Mouse (Mus musculus) spleen, adult 2 months (tissue): ENCODE data around the gene Arl11. TPM values are rescaled to one million over a fixed set of nuclear protein-coding genes. Genes with fewer than 3 reads are reported as not detected.

Experiments used
- DNase-seq, 2 experiments: peaks; one replicate each; pipeline versions ENCODE4 v3.0.0 to v3.0.0-alpha.2; 2012 to 2021; ENCODE audit warnings: low spot score in 2 of 2, low read depth in 1 of 2
- H3K27ac ChIP-seq: fragments of 200-500 bp; 2 replicates; pipeline ENCODE4 v1.5.1; 2012; ENCODE audit warnings: low read length, inconsistent platforms; ENCODE audit not compliant: insufficient read depth
- H3K27me3 ChIP-seq: fragments of 200-500 bp; 2 replicates; pipeline ENCODE4 v1.6.1; 2012; ENCODE audit warnings: mild to moderate bottlenecking, moderate library complexity, low read length, inconsistent platforms; ENCODE audit not compliant: control insufficient read depth, insufficient read depth
- H3K36me3 ChIP-seq: fragments of 200-500 bp; 2 replicates; pipeline ENCODE4 v1.6.1; 2012; ENCODE audit warnings: mild to moderate bottlenecking, low read length, inconsistent platforms; ENCODE audit not compliant: control insufficient read depth, insufficient read depth
- H3K4me1 ChIP-seq: fragments of 200-500 bp; 2 replicates; pipeline ENCODE4 v1.6.1; 2011; ENCODE audit warnings: inconsistent platforms; ENCODE audit not compliant: control insufficient read depth, insufficient read depth, insufficient read length
- H3K4me3 ChIP-seq: fragments of 200-500 bp; 2 replicates; pipeline ENCODE4 v1.5.1; 2011; ENCODE audit warnings: mild to moderate bottlenecking, inconsistent platforms; ENCODE audit not compliant: insufficient read depth, insufficient read length; ENCODE audit errors: extremely low read depth
- CTCF ChIP-seq: fragments of 200-500 bp; IDR thresholded peaks from 2 replicates; pipeline ENCODE4 v1.5.1; 2011; ENCODE audit warnings: mild to moderate bottlenecking, inconsistent platforms; ENCODE audit not compliant: insufficient read depth, insufficient read length, insufficient replicate concordance; ENCODE audit errors: extremely low read depth
- POLR2A ChIP-seq: fragments of 200-500 bp; IDR thresholded peaks from 2 replicates; pipeline ENCODE4 v1.6.1; 2011; ENCODE audit warnings: low read depth, low read length, inconsistent platforms
- WGBS: fragments of 180-500 bp; shearing (Covaris S2); methylation state at CpG from one replicate; pipeline ENCODE4 v1.1.7; 2018; 5-methylcytosine and 5-hydroxymethylcytosine counted together
- polyA plus RNA-seq: library from polyadenylated mRNA; depleted of rRNA; stranded (reverse); fragments of >200 nt; gene quantifications from 2 replicates; pipeline ENCODE4 v1.2.3, GENCODE M21; 2012

The Arl11 gene
- polyA plus RNA-seq, 1 experiment: 3.8 TPM

DNA sequence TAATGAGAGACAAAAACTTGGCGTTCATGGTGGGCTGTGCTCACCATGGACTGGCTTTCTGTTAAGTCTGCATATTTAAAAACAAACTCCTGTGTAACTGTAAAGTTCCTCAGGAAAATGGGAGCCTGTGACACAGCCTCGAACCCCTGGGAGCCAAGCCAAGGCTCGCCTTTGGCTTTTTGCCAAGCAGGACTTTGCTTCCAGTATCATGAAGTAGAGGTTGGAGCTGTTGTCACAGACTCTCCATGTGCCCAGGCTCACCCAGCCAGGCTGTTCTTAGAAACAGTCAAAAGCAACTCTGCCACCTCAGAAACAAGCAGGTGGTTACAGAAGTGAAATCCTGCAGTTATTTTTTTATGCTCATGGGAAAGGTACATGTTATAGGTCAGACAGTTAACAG, 18.9 kb upstream of the Arl11 start:
- WGBS: 59% methylated on average over 3 of the region's 3 CpGs
- no peak for DNase-seq
- Histone ChIP-seq H3K4me3 (no peak overlapping the region), H3K4me1 (peaks cover 3% of the 10 kb centered on the region; the same call in 1 of the 2 replicates), H3K27me3 (no peaks in the 10 kb centered on the region), H3K27ac (no peak overlapping the region), H3K36me3 (no peaks in the 10 kb centered on the region)
- no peak for TF ChIP-seq POLR2A
- no peak for TF ChIP-seq CTCF

DNA sequence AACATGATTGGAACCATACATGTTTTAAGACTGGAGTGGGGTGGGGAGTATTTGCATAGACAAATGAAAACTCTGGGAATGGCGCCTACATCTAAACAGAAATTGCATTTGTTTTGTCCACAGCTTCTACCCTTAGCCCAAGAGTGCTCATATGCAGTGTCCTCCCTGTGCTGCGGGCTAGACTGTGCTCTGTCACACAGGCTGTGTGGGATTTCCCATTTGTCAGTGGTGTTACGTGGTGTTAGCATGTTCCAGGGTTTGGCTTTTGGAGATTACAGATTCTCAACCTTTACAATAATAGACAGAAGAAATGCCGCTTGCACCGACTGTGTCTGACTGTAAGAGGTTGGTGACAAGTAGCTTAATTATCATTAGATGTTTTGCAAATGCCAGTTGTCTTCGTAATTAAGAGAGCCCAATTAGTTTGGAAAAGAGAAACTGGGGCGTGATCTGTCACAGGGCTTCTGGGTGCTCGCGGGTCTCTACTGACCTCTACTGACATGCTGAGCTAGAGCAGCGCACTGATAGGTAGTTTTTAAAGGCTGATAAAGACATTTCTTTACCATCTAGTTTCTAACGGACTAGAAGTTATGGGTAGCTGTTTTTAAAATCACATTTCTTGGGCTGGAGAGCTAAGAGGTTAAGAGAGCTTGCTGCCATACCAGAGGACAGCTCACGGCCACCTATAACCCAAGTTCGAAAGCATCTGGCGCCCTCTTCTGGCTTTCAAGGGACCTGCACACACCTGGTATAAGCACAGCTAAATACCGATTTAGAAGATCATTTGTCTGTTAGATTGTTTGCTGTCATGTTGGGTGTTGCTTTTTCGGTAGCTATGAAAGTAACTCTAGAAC, 15.4 kb upstream of the Arl11 start:
- no peaks in the 10 kb centered on the region for H3K36me3 ChIP-seq
- no peak overlapping the region for H3K27ac ChIP-seq
- no peaks in the 10 kb centered on the region for H3K4me1 ChIP-seq
- H3K4me3 ChIP-seq: peak overlapping the region; percentile 32; the same call in 1 of the 2 replicates
- DNase-seq: peak; percentile 34 to 68
- peak; percentile 54; the same call in 1 of the 2 replicates for TF ChIP-seq CTCF
- TF ChIP-seq POLR2A: no peak
- no peaks in the 10 kb centered on the region for H3K27me3 ChIP-seq
- WGBS: 52% methylated on average over 16 of the region's 16 CpGs

DNA sequence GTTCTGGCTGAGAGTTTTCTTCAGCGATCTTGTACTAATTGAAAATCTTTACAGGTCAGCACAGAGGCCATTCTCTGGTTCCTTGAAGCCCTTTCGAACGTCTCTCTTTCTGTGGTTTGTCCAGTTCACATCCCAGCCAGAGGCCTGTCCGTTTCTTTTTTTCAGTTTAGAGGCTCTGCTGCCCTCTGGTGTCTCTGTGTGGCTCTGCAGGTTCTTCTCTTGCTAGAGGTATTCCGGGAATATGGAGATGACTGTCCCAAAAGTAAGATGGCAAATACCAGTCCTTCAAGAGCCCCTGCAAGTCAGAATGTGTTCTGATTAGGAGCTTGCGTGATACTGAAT, 14.8 kb upstream of the Arl11 start:
- no peak for TF ChIP-seq POLR2A
- peak; percentile 33; the same call in 1 of the 2 replicates for TF ChIP-seq CTCF

DNA sequence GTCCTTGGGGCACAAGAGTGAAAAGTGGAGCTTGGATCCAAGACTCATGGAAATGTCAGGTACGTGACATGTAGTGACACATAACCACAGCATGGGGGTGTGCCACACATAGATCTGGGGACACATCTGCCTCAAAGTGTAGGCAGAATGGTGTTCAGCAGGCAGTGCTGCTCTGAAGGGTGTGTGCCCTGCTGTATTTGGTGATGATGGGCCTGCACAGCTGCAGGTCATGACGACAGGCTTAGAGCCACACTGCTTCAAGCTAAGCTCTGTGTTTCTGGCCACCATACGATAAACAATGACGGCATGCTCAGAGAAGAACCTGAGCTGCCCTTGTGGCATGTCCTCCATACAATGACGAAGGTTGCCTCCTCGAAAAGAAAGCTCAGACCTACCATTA, 9.7 kb upstream of the Arl11 start:
- no peak for TF ChIP-seq POLR2A
- TF ChIP-seq CTCF: no peak
- Histone ChIP-seq H3K4me1 (no peaks in the 10 kb centered on the region), H3K4me3 (no peak overlapping the region), H3K27ac (no peak overlapping the region), H3K36me3 (no peaks in the 10 kb centered on the region), H3K27me3 (no peaks in the 10 kb centered on the region)
- DNase-seq: no peak
- WGBS: 92% methylated on average over 6 of the region's 6 CpGs

More for the DNA sequence above, 14.8 kb upstream of the Arl11 start:
- Histone ChIP-seq H3K27me3 (no peaks in the 10 kb centered on the region), H3K4me3 (peak overlapping the region; percentile 32), H3K4me1 (no peaks in the 10 kb centered on the region), H3K27ac (no peak overlapping the region), H3K36me3 (no peaks in the 10 kb centered on the region)
- peak; percentile 15 to 40 for DNase-seq
- 23% methylated on average over 6 of the region's 6 CpGs for WGBS

DNA sequence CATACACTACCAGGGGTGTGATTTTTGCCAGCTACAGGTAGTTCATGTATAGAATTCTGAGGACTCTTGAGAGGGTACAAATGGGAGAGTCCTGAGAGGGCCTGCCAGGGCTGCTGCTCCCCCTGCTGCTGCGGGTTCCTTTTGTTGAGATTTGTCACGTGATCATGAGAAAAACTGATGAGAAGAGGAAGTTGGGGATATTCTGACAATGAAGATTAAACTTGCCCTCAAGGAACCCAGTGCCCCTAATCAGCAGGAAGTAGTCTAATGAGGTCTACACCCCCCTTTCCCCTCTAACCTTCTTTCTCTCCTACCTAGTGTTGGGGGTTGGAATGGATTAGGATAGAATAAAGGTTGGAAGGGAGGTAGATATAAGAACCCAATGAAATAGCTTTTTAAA, 8.2 kb upstream of the Arl11 start:
- no peak for TF ChIP-seq POLR2A
- no peak for TF ChIP-seq CTCF
- DNase-seq: no peak
- Histone ChIP-seq H3K4me1 (no peaks in the 10 kb centered on the region), H3K27ac (no peak overlapping the region), H3K4me3 (no peak overlapping the region), H3K36me3 (no peaks in the 10 kb centered on the region), H3K27me3 (no peaks in the 10 kb centered on the region)
- 30% methylated on average over 2 of the region's 2 CpGs for WGBS

DNA sequence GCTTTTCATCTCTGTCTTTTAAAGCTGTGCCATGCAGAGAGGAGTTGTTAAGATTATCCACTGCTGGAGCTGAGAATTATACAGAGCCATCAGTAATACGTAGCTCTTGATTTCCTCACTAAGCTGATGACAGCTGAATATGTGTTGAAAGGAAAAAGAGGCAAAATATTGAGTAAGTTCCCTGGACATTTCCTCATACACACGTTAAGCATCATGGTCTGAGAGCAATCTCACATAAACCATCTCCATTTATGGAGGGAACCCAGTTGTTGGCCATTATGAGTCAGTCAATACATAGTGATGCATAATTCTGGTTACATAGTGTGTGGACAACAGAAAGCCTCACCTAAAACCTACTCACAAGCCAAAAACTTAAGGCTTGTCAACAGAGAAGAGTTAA, 7.1 kb upstream of the Arl11 start:
- 84% methylated on average over 2 of the region's 2 CpGs for WGBS
- Histone ChIP-seq H3K27me3 (no peaks in the 10 kb centered on the region), H3K4me1 (no peaks in the 10 kb centered on the region), H3K27ac (no peak overlapping the region), H3K36me3 (no peaks in the 10 kb centered on the region), H3K4me3 (no peak overlapping the region)
- no peak for TF ChIP-seq POLR2A
- no peak for TF ChIP-seq CTCF
- DNase-seq: no peak

DNA sequence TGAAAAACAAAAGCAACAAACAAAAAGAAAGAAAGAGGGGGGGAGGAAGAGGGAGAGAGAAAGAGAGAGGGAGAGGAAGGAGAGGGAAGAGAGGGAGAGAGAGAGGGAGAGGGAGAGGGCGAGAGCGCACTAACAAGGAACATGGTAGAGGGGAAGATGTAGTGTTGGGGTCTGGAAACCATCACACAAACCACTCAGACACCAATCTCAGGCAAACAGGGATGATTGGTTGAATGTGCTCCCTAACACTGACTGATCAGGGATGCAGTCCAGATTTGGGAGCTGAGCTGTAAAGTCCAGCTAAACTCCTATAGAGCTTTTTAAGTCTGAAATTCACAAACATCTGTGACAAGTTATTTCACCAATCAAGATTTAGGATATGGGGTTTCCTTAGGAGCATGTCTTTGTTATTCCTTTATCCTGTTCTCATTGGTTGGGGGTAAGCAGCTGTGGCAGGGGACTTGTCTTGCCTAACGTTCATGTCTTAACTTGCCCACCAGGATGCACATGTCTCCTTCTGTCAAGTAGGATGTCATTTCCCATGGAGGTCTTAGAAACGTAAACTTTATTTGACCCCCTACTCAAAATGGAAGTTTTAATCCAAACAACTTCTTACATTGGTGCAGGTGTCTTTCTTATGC, 5.5 kb upstream of the Arl11 start:
- Histone ChIP-seq H3K4me3 (no peak overlapping the region), H3K27me3 (no peaks in the 10 kb centered on the region), H3K36me3 (no peaks in the 10 kb centered on the region), H3K4me1 (no peaks in the 10 kb centered on the region), H3K27ac (no peak overlapping the region)
- DNase-seq: no peak
- TF ChIP-seq CTCF: no peak
- no peak for TF ChIP-seq POLR2A
- 66% methylated on average over 4 of the region's 4 CpGs for WGBS
